Mouse (Mus musculus): ENCODE results near the gene Galntl5. TPM values are rescaled to one million over a fixed set of nuclear protein-coding genes. Genes with fewer than 3 reads are reported as not detected.

The Galntl5 gene
- polyA plus RNA-seq, 1 experiment: 0.06 TPM

GRCm38 (mm10) chr5:25157136-25157535 is 24.1 kb upstream of the Galntl5 start:
- H3K4me3 ChIP-seq (ENCODE audit: insufficient read depth, low read depth, low read length): no peak overlapping the region
- WGBS: 43% methylated on average over 4 of the region's 4 CpGs
- no peak overlapping the region for H3K27ac ChIP-seq (ENCODE audit: insufficient read depth, low read depth, low read length)
- peaks cover 4% of the 10 kb centered on the region; the same call in 1 of the 2 replicates for H3K4me1 ChIP-seq (ENCODE audit: control insufficient read depth, insufficient read depth, low read length)
- no peak for TF ChIP-seq POLR2A (IDR thresholded peaks at IDR 0.05; ENCODE audit: low read depth, low read length)
- no peak for TF ChIP-seq CTCF (conservative IDR thresholded peaks at IDR 0.05; ENCODE audit: insufficient read depth, insufficient read length, low read depth, low read length)
- no peaks in the 10 kb centered on the region for H3K27me3 ChIP-seq (replicated peaks; ENCODE audit: control insufficient read depth, insufficient read depth, low read length)
- DNase-seq: no peak
- no peaks in the 10 kb centered on the region for H3K36me3 ChIP-seq (ENCODE audit: control insufficient read depth, insufficient read depth, low read length)

GRCm38 (mm10) chr5:25160515-25160914 is 20.7 kb upstream of the Galntl5 start:
- TF ChIP-seq CTCF (conservative IDR thresholded peaks at IDR 0.05; ENCODE audit: insufficient read depth, insufficient read length, low read depth, low read length) (no peak), POLR2A (IDR thresholded peaks at IDR 0.05; ENCODE audit: low read depth, low read length) (no peak)
- H3K27me3 ChIP-seq (replicated peaks; ENCODE audit: control insufficient read depth, insufficient read depth, low read length): no peaks in the 10 kb centered on the region
- H3K27ac ChIP-seq (ENCODE audit: insufficient read depth, low read depth, low read length): no peak overlapping the region
- H3K4me1 ChIP-seq (ENCODE audit: control insufficient read depth, insufficient read depth, low read length): peaks cover 3% of the 10 kb centered on the region; the same call in 1 of the 2 replicates
- H3K4me3 ChIP-seq (ENCODE audit: insufficient read depth, low read depth, low read length): no peak overlapping the region
- 53% methylated on average over 11 of the region's 11 CpGs for WGBS
- no peak for DNase-seq
- H3K36me3 ChIP-seq (ENCODE audit: control insufficient read depth, insufficient read depth, low read length): no peaks in the 10 kb centered on the region

GRCm38 (mm10) chr5:25162981-25163380 is 18.3 kb upstream of the Galntl5 start:
- Histone ChIP-seq H3K36me3 (ENCODE audit: control insufficient read depth, insufficient read depth, low read length) (no peaks in the 10 kb centered on the region), H3K4me3 (ENCODE audit: insufficient read depth, low read depth, low read length) (no peak overlapping the region), H3K27ac (ENCODE audit: insufficient read depth, low read depth, low read length) (no peak overlapping the region), H3K4me1 (ENCODE audit: control insufficient read depth, insufficient read depth, low read length) (peaks cover 3% of the 10 kb centered on the region; the same call in 1 of the 2 replicates), H3K27me3 (replicated peaks; ENCODE audit: control insufficient read depth, insufficient read depth, low read length) (no peaks in the 10 kb centered on the region)
- 83% methylated on average over 4 of the region's 4 CpGs for WGBS
- no peak for DNase-seq
- TF ChIP-seq CTCF (conservative IDR thresholded peaks at IDR 0.05; ENCODE audit: insufficient read depth, insufficient read length, low read depth, low read length): no peak
- no peak for TF ChIP-seq POLR2A (IDR thresholded peaks at IDR 0.05; ENCODE audit: low read depth, low read length)

GRCm38 (mm10) chr5:25163938-25164337 is 17.3 kb upstream of the Galntl5 start:
- Histone ChIP-seq H3K27ac (ENCODE audit: insufficient read depth, low read depth, low read length) (no peak overlapping the region), H3K4me3 (ENCODE audit: insufficient read depth, low read depth, low read length) (no peak overlapping the region), H3K36me3 (ENCODE audit: control insufficient read depth, insufficient read depth, low read length) (no peaks in the 10 kb centered on the region), H3K4me1 (ENCODE audit: control insufficient read depth, insufficient read depth, low read length) (peaks cover 3% of the 10 kb centered on the region; the same call in 1 of the 2 replicates), H3K27me3 (replicated peaks; ENCODE audit: control insufficient read depth, insufficient read depth, low read length) (no peaks in the 10 kb centered on the region)
- DNase-seq: peak; percentile 67
- WGBS: 64% methylated on average over 3 of the region's 3 CpGs
- TF ChIP-seq POLR2A (IDR thresholded peaks at IDR 0.05; ENCODE audit: low read depth, low read length) (no peak), CTCF (conservative IDR thresholded peaks at IDR 0.05; ENCODE audit: insufficient read depth, insufficient read length, low read depth, low read length) (no peak)

- H3K36me3 ChIP-seq (ENCODE audit: control insufficient read depth, insufficient read depth, low read length): no peaks in the 10 kb centered on the region
- H3K4me1 ChIP-seq (ENCODE audit: control insufficient read depth, insufficient read depth, low read length): peaks cover 3% of the 10 kb centered on the region; the same call in 1 of the 2 replicates
- whole genome bisulfite sequencing: 84% methylated on average over 1 of the region's 1 CpGs
- no peaks in the 10 kb centered on the region for H3K27me3 ChIP-seq (replicated peaks; ENCODE audit: control insufficient read depth, insufficient read depth, low read length)
- H3K4me3 ChIP-seq (ENCODE audit: insufficient read depth, low read depth, low read length): no peak overlapping the region
- TF ChIP-seq POLR2A (IDR thresholded peaks at IDR 0.05; ENCODE audit: low read depth, low read length) (no peak), CTCF (conservative IDR thresholded peaks at IDR 0.05; ENCODE audit: insufficient read depth, insufficient read length, low read depth, low read length) (no peak)
- H3K27ac ChIP-seq (ENCODE audit: insufficient read depth, low read depth, low read length): no peak overlapping the region
- no peak for DNase-seq
Observed at GRCm38 (mm10) chr5:25164341-25164740, 16.9 kb upstream of the Galntl5 start.

- WGBS: 83% methylated on average over 4 of the region's 4 CpGs
- Histone ChIP-seq H3K4me1 (ENCODE audit: control insufficient read depth, insufficient read depth, low read length) (peaks cover 3% of the 10 kb centered on the region; the same call in 1 of the 2 replicates), H3K27me3 (replicated peaks; ENCODE audit: control insufficient read depth, insufficient read depth, low read length) (no peaks in the 10 kb centered on the region), H3K27ac (ENCODE audit: insufficient read depth, low read depth, low read length) (no peak overlapping the region), H3K4me3 (ENCODE audit: insufficient read depth, low read depth, low read length) (no peak overlapping the region), H3K36me3 (ENCODE audit: control insufficient read depth, insufficient read depth, low read length) (no peaks in the 10 kb centered on the region)
- TF ChIP-seq CTCF (conservative IDR thresholded peaks at IDR 0.05; ENCODE audit: insufficient read depth, insufficient read length, low read depth, low read length): peak; percentile 18; the same call in 1 of the 2 replicates
- TF ChIP-seq POLR2A (IDR thresholded peaks at IDR 0.05; ENCODE audit: low read depth, low read length): no peak
- peak; percentile 22 for DNase-seq
Observed at GRCm38 (mm10) chr5:25165102-25165788, 16.0 kb upstream of the Galntl5 start.

- Histone ChIP-seq H3K4me3 (ENCODE audit: insufficient read depth, low read depth, low read length) (no peak overlapping the region), H3K27ac (ENCODE audit: insufficient read depth, low read depth, low read length) (no peak overlapping the region), H3K4me1 (ENCODE audit: control insufficient read depth, insufficient read depth, low read length) (peaks cover 3% of the 10 kb centered on the region; the same call in 1 of the 2 replicates), H3K27me3 (replicated peaks; ENCODE audit: control insufficient read depth, insufficient read depth, low read length) (no peaks in the 10 kb centered on the region), H3K36me3 (ENCODE audit: control insufficient read depth, insufficient read depth, low read length) (no peaks in the 10 kb centered on the region)
- no peak for TF ChIP-seq CTCF (conservative IDR thresholded peaks at IDR 0.05; ENCODE audit: insufficient read depth, insufficient read length, low read depth, low read length)
- no peak for TF ChIP-seq POLR2A (IDR thresholded peaks at IDR 0.05; ENCODE audit: low read depth, low read length)
- 68% methylated on average over 3 of the region's 3 CpGs for whole genome bisulfite sequencing
- peak; percentile 57 for DNase-seq
Observed at GRCm38 (mm10) chr5:25165789-25166135, 15.5 kb upstream of the Galntl5 start.
